Mouse (Mus musculus) left cerebral cortex, adult 8-10 months (tissue): ENCODE data around the gene Fbxo22. TPM values are rescaled to one million over a fixed set of nuclear protein-coding genes. Genes with fewer than 3 reads are reported as not detected.
"Not testable (repeated sequence)": the region's sequence is repeated elsewhere in the genome, so short reads cannot be mapped to it uniquely, and the experiment has no call there.

Source experiments
- DNase-seq, 2 experiments: peaks; one replicate each; pipeline ENCODE4 v3.0.0; 2022; ENCODE audit warnings: low spot score in 2 of 2
- total RNA-seq, 4 experiments: library from RNA; stranded (reverse); gene quantifications; 2 replicates each; pipeline ENCODE4 v1.2.4; 2022

The Fbxo22 gene
- total RNA-seq, result 10 to 100 TPM; 39.9 to 43.1 (median 41.3) TPM

- DNase-seq, result peak; percentile 67 to 80
Observed at GRCm38 (mm10) chr9:55208790-55209481, at the start of gene Fbxo22. Fbxo22 (plus strand) TSS chr9:55208925.

GRCm38 (mm10) chr9:55170655-55171412 is 37.9 kb upstream of the Fbxo22 start:
- no peak for DNase-seq

GRCm38 (mm10) chr9:55172195-55172685 is 36.5 kb upstream of the Fbxo22 start:
- no peak for DNase-seq

GRCm38 (mm10) chr9:55174235-55174634 is 34.5 kb upstream of the Fbxo22 start:
- DNase-seq, result no peak

- no peak for DNase-seq
Observed at GRCm38 (mm10) chr9:55195876-55196275, 12.8 kb upstream of the Fbxo22 start.

GRCm38 (mm10) chr9:55198260-55198659 is 10.5 kb upstream of the Fbxo22 start:
- no peak for DNase-seq

GRCm38 (mm10) chr9:55199348-55199747 is 9.4 kb upstream of the Fbxo22 start:
- peak in 1 of 2 experiments; percentile 45 for DNase-seq

- DNase-seq, result no peak
Observed at GRCm38 (mm10) chr9:55208458-55208789, 301 bp upstream of the Fbxo22 start.

GRCm38 (mm10) chr9:55211611-55212010 is 2.9 kb downstream of the Fbxo22 start:
- DNase-seq, result no peak

GRCm38 (mm10) chr9:55213396-55213795 is 4.7 kb downstream of the Fbxo22 start:
- no peak for DNase-seq

- no peak for DNase-seq
Observed at GRCm38 (mm10) chr9:55215056-55215455, 6.3 kb downstream of the Fbxo22 start.

GRCm38 (mm10) chr9:55215648-55216047 is 6.9 kb downstream of the Fbxo22 start:
- DNase-seq, result no peak

- no peak for DNase-seq
Observed at GRCm38 (mm10) chr9:55216078-55216477, 7.4 kb downstream of the Fbxo22 start.

- no peak for DNase-seq
Observed at GRCm38 (mm10) chr9:55217381-55217780, 8.7 kb downstream of the Fbxo22 start.

GRCm38 (mm10) chr9:55225165-55225737 is 16.5 kb downstream of the Fbxo22 start:
- no peak for DNase-seq

- peak in 1 of 2 experiments; percentile 47 for DNase-seq
Observed at GRCm38 (mm10) chr9:55226251-55226650, 17.5 kb downstream of the Fbxo22 start.

- DNase-seq, result no peak
Observed at GRCm38 (mm10) chr9:55228149-55228548, 19.4 kb downstream of the Fbxo22 start.

- no peak for DNase-seq
Observed at GRCm38 (mm10) chr9:55229010-55229409, 20.3 kb downstream of the Fbxo22 start.

GRCm38 (mm10) chr9:55231544-55231943 is 22.8 kb downstream of the Fbxo22 start:
- DNase-seq, result no peak

- no peak for DNase-seq
Observed at GRCm38 (mm10) chr9:55232110-55232509, 23.4 kb downstream of the Fbxo22 start.

GRCm38 (mm10) chr9:55232586-55232985 is 23.9 kb downstream of the Fbxo22 start:
- no peak for DNase-seq

- DNase-seq, result not testable (repeated sequence)
Observed at GRCm38 (mm10) chr9:55233076-55233475, 24.4 kb downstream of the Fbxo22 start.
